Mouse (Mus musculus): ENCODE results near the gene Avpr1b. TPM values are rescaled to one million over a fixed set of nuclear protein-coding genes. Genes with fewer than 3 reads are reported as not detected.

Avpr1b gene
- polyA plus RNA-seq, 1 experiment from 2014 or later: 0.06 TPM

GRCm38 (mm10) chr1:131659512-131660085, 60.6 kb downstream of the Avpr1b start:
- H3K4me2 ChIP-seq (ENCODE audit: low read depth, low read length): no peak overlapping the region
- H3K27me3 ChIP-seq (replicated peaks; ENCODE audit: control insufficient read depth, insufficient read depth, low read length): no peaks in the 10 kb centered on the region
- no peak for ATAC-seq
- 77% methylated on average over 5 of the region's 5 CpGs for WGBS
- no peak overlapping the region for H3K4me3 ChIP-seq (ENCODE audit: low read length)
- no peaks in the 10 kb centered on the region for H3K9me3 ChIP-seq (ENCODE audit: control insufficient read depth, low read length)
- no peaks in the 10 kb centered on the region for H3K36me3 ChIP-seq (ENCODE audit: control insufficient read depth, insufficient read depth, low read length)
- H3K27ac ChIP-seq (ENCODE audit: low read length): no peak overlapping the region
- no peak overlapping the region for H3K9ac ChIP-seq (ENCODE audit: low read depth, low read length)
- peaks cover 4% of the 10 kb centered on the region; the same call in 1 of the 2 replicates for H3K4me1 ChIP-seq (ENCODE audit: control insufficient read depth, insufficient read depth, low read length)

- no peak for ATAC-seq
- Histone ChIP-seq H3K9me3 (ENCODE audit: control insufficient read depth, low read length) (no peaks in the 10 kb centered on the region), H3K4me3 (ENCODE audit: low read length) (no peak overlapping the region), H3K4me1 (ENCODE audit: control insufficient read depth, insufficient read depth, low read length) (peaks cover 4% of the 10 kb centered on the region; the same call in 1 of the 2 replicates), H3K27ac (ENCODE audit: low read length) (no peak overlapping the region), H3K36me3 (ENCODE audit: control insufficient read depth, insufficient read depth, low read length) (no peaks in the 10 kb centered on the region), H3K4me2 (ENCODE audit: low read depth, low read length) (no peak overlapping the region), H3K27me3 (replicated peaks; ENCODE audit: control insufficient read depth, insufficient read depth, low read length) (no peaks in the 10 kb centered on the region), H3K9ac (ENCODE audit: low read depth, low read length) (no peak overlapping the region)
- WGBS: 82% methylated on average over 2 of the region's 2 CpGs
These were observed 61.2 kb downstream of the Avpr1b start for GRCm38 (mm10) chr1:131660266-131660665.

- ATAC-seq: no peak
- no peak overlapping the region for H3K4me2 ChIP-seq (ENCODE audit: low read depth, low read length)
- H3K4me3 ChIP-seq (ENCODE audit: low read length): no peak overlapping the region
- H3K9ac ChIP-seq (ENCODE audit: low read depth, low read length): no peak overlapping the region
- H3K36me3 ChIP-seq (ENCODE audit: control insufficient read depth, insufficient read depth, low read length): no peaks in the 10 kb centered on the region
- H3K27ac ChIP-seq (ENCODE audit: low read length): no peak overlapping the region
- no peaks in the 10 kb centered on the region for H3K27me3 ChIP-seq (replicated peaks; ENCODE audit: control insufficient read depth, insufficient read depth, low read length)
- 75% methylated on average over 7 of the region's 7 CpGs for WGBS
- no peaks in the 10 kb centered on the region for H3K9me3 ChIP-seq (ENCODE audit: control insufficient read depth, low read length)
- peaks cover 4% of the 10 kb centered on the region; the same call in 1 of the 2 replicates for H3K4me1 ChIP-seq (ENCODE audit: control insufficient read depth, insufficient read depth, low read length)
These were observed 61.9 kb downstream of the Avpr1b start for GRCm38 (mm10) chr1:131660716-131661472.

Other genes with a start within 250 kb of the Avpr1b start
- gene Srgap2, start 71.9 kb upstream of the Avpr1b start, polyA plus RNA-seq (2015; fragmentation: Nextera tagmentation; extraction: Ambion mirVana): 7.8 TPM in 2 replicates
- 1.6 and 1.7 TPM in 2 replicates for gene Fam72a, start 71.3 kb upstream of the Avpr1b start, polyA plus RNA-seq (2015; fragmentation: Nextera tagmentation; extraction: Ambion mirVana)
- 1.1 and 1.7 TPM in 2 replicates for gene Ctse, start 39.1 kb downstream of the Avpr1b start, polyA plus RNA-seq (2015; fragmentation: Nextera tagmentation; extraction: Ambion mirVana)
- gene Rab7b, start 89.5 kb downstream of the Avpr1b start, polyA plus RNA-seq (2015; fragmentation: Nextera tagmentation; extraction: Ambion mirVana): 5.5 and 6.2 TPM in 2 replicates
- 2.1 and 2.8 TPM in 2 replicates for gene Slc26a9, start 144.8 kb downstream of the Avpr1b start, polyA plus RNA-seq (2015; fragmentation: Nextera tagmentation; extraction: Ambion mirVana)
- gene Pm20d1, start 198.1 kb downstream of the Avpr1b start, polyA plus RNA-seq (2015; fragmentation: Nextera tagmentation; extraction: Ambion mirVana): 8.0 and 10.2 TPM in 2 replicates
- 9.4 and 9.6 TPM in 2 replicates for gene Slc41a1, start 228.3 kb downstream of the Avpr1b start, polyA plus RNA-seq (2015; fragmentation: Nextera tagmentation; extraction: Ambion mirVana)

Data from intestine, embryonic 16.5 days (tissue).